Mouse (Mus musculus) limb, embryonic 10.5 days (tissue): Measurements from ENCODE around the gene Fam71e2. TPM values are rescaled to one million over a fixed set of nuclear protein-coding genes. Genes with fewer than 3 reads are reported as not detected.

ENCODE experiments used
- DNase-seq: peaks from one replicate; pipeline ENCODE4 v3.0.0-alpha.2; 2017; ENCODE audit warnings: low spot score
- H3K27ac ChIP-seq: fragments of 300-500 bp; sonication (generic); 2 replicates; pipeline ENCODE4 v1.5.1; 2016; ENCODE audit warnings: mild to moderate bottlenecking
- H3K27me3 ChIP-seq: fragments of 300-500 bp; sonication (generic); 2 replicates; pipeline ENCODE4 v1.6.1; 2016; ENCODE audit warnings: low read depth, mild to moderate bottlenecking; ENCODE audit not compliant: poor library complexity, severe bottlenecking
- H3K36me3 ChIP-seq: fragments of 300-500 bp; sonication (generic); 2 replicates; pipeline ENCODE4 v1.6.1; 2016; ENCODE audit warnings: mild to moderate bottlenecking, moderate library complexity
- H3K4me1 ChIP-seq: fragments of 300-500 bp; sonication (generic); 2 replicates; pipeline ENCODE4 v1.6.1; 2016
- H3K4me3 ChIP-seq: fragments of 300-500 bp; sonication (generic); 2 replicates; pipeline ENCODE4 v1.5.1; 2016; ENCODE audit warnings: mild to moderate bottlenecking, moderate library complexity
- H3K9me3 ChIP-seq: fragments of 300-500 bp; sonication (generic); replicated peaks from 2 replicates; pipeline ENCODE4 v1.6.1; 2016; ENCODE audit warnings: mild to moderate bottlenecking
- WGBS: fragments of 180-500 bp; shearing (Covaris S2); methylation state at CpG from one replicate; pipeline ENCODE4 v1.1.7; 2016; 5-methylcytosine and 5-hydroxymethylcytosine counted together
- polyA plus RNA-seq: library from polyadenylated mRNA; unstranded; fragments of >200 nt; fragmentation: Nextera tagmentation; extraction: Ambion mirVana; gene quantifications from 2 replicates; pipeline ENCODE4 v1.2.1, GENCODE M21; 2016

Fam71e2 gene
- polyA plus RNA-seq, 1 experiment from 2014 or later, result not detected

- peak overlapping the region; percentile 94; the same call in 1 of the 2 replicates for H3K27ac ChIP-seq
- 84% methylated on average over 21 of the region's 21 CpGs for WGBS
- no peaks in the 10 kb centered on the region for H3K9me3 ChIP-seq
- H3K4me3 ChIP-seq, result peak overlapping the region; percentile 84
- H3K4me1 ChIP-seq, result peaks cover 36% of the 10 kb centered on the region
- peaks cover 48% of the 10 kb centered on the region for H3K36me3 ChIP-seq
- DNase-seq, result no peak
- no peaks in the 10 kb centered on the region for H3K27me3 ChIP-seq
These were observed 29.2 kb downstream of the Fam71e2 start for GRCm38 (mm10) chr7:4741672-4742481.

GRCm38 (mm10) chr7:4741151-4741550 is 30.0 kb downstream of the Fam71e2 start:
- 8% methylated on average over 4 of the region's 4 CpGs for WGBS

GRCm38 (mm10) chr7:4740309-4740727 is 30.8 kb downstream of the Fam71e2 start:
- peaks cover 33% of the 10 kb centered on the region for H3K36me3 ChIP-seq
- peaks cover 31% of the 10 kb centered on the region for H3K4me1 ChIP-seq
- DNase-seq, result no peak
- peak overlapping the region; percentile 84 for H3K4me3 ChIP-seq
- WGBS, result under 1% methylated on average over 14 of the region's 14 CpGs
- no peaks in the 10 kb centered on the region for H3K27me3 ChIP-seq
- peak overlapping the region; percentile 94 for H3K27ac ChIP-seq
- no peaks in the 10 kb centered on the region for H3K9me3 ChIP-seq

More at GRCm38 (mm10) chr7:4741151-4741550, 30.0 kb downstream of the Fam71e2 start:
- DNase-seq, result peak; percentile 49
- Histone ChIP-seq H3K4me1 (peaks cover 32% of the 10 kb centered on the region), H3K27ac (peak overlapping the region; percentile 94), H3K27me3 (no peaks in the 10 kb centered on the region), H3K9me3 (no peaks in the 10 kb centered on the region), H3K4me3 (peak overlapping the region; percentile 84), H3K36me3 (peaks cover 41% of the 10 kb centered on the region)

GRCm38 (mm10) chr7:4739544-4740275 is 31.4 kb downstream of the Fam71e2 start, which contains the start of gene Kmt5c:
Kmt5c (plus strand) TSS chr7:4740115.
- WGBS, result under 1% methylated on average over 40 of the region's 44 CpGs

GRCm38 (mm10) chr7:4739041-4739543 is 32.0 kb downstream of the Fam71e2 start:
- Histone ChIP-seq H3K4me3 (peak overlapping the region; percentile 84), H3K36me3 (peaks cover 22% of the 10 kb centered on the region), H3K4me1 (peaks cover 31% of the 10 kb centered on the region), H3K9me3 (no peaks in the 10 kb centered on the region), H3K27ac (peak overlapping the region; percentile 72), H3K27me3 (no peaks in the 10 kb centered on the region)
- WGBS, result 52% methylated on average over 10 of the region's 10 CpGs
- no peak for DNase-seq

More at GRCm38 (mm10) chr7:4739544-4740275, 31.4 kb downstream of the Fam71e2 start, which contains the start of gene Kmt5c:
- Histone ChIP-seq H3K4me3 (peak within 1 kb of the TSS; percentile 84), H3K27ac (peak within 1 kb of the TSS; percentile 94), H3K4me1 (peaks cover 31% of the 10 kb centered on the region), H3K9me3 (no peaks in the 10 kb centered on the region), H3K27me3 (no peaks in the 10 kb centered on the region), H3K36me3 (peaks cover 29% of the 10 kb centered on the region)
- DNase-seq, result peak; percentile 90

GRCm38 (mm10) chr7:4732968-4733392 is 38.1 kb downstream of the Fam71e2 start:
- Histone ChIP-seq H3K9me3 (no peaks in the 10 kb centered on the region), H3K36me3 (no peaks in the 10 kb centered on the region), H3K4me3 (no peak overlapping the region), H3K27ac (no peak overlapping the region), H3K27me3 (no peaks in the 10 kb centered on the region), H3K4me1 (no peaks in the 10 kb centered on the region)
- no peak for DNase-seq
- WGBS, result 70% methylated on average over 6 of the region's 6 CpGs

GRCm38 (mm10) chr7:4731090-4731489 is 40.0 kb downstream of the Fam71e2 start:
- Histone ChIP-seq H3K9me3 (no peaks in the 10 kb centered on the region), H3K27ac (no peak overlapping the region), H3K4me3 (no peak overlapping the region), H3K27me3 (no peaks in the 10 kb centered on the region), H3K4me1 (no peaks in the 10 kb centered on the region), H3K36me3 (no peaks in the 10 kb centered on the region)
- WGBS, result 79% methylated on average over 5 of the region's 5 CpGs
- DNase-seq, result no peak

GRCm38 (mm10) chr7:4725169-4725568 is 45.9 kb downstream of the Fam71e2 start, which contains the start of gene Tmem150b:
Tmem150b (minus strand) TSS chr7:4725249.
- 81% methylated on average over 7 of the region's 7 CpGs for WGBS

GRCm38 (mm10) chr7:4724359-4724758 is 46.7 kb downstream of the Fam71e2 start:
- H3K27me3 ChIP-seq, result no peaks in the 10 kb centered on the region
- no peak overlapping the region for H3K4me3 ChIP-seq
- H3K4me1 ChIP-seq, result no peaks in the 10 kb centered on the region
- no peaks in the 10 kb centered on the region for H3K36me3 ChIP-seq
- H3K27ac ChIP-seq, result no peak overlapping the region
- DNase-seq, result no peak
- 73% methylated on average over 3 of the region's 3 CpGs for WGBS
- no peaks in the 10 kb centered on the region for H3K9me3 ChIP-seq

More at GRCm38 (mm10) chr7:4725169-4725568, 45.9 kb downstream of the Fam71e2 start, which contains the start of gene Tmem150b:
- H3K27me3 ChIP-seq, result no peaks in the 10 kb centered on the region
- DNase-seq, result no peak
- H3K4me1 ChIP-seq, result no peaks in the 10 kb centered on the region
- H3K36me3 ChIP-seq, result no peaks in the 10 kb centered on the region
- H3K27ac ChIP-seq, result no peak within 1 kb of the TSS
- H3K9me3 ChIP-seq, result no peaks in the 10 kb centered on the region
- 0 out of 2 replicates have a peak within 1 kb of the TSS, but pooled peaks have one; percentile 38 for H3K4me3 ChIP-seq

GRCm38 (mm10) chr7:4723508-4723907 is 47.6 kb downstream of the Fam71e2 start:
- DNase-seq, result no peak
- Histone ChIP-seq H3K9me3 (no peaks in the 10 kb centered on the region), H3K27me3 (no peaks in the 10 kb centered on the region), H3K36me3 (no peaks in the 10 kb centered on the region), H3K27ac (peak overlapping the region; percentile 8; the same call in 1 of the 2 replicates), H3K4me3 (peak overlapping the region; percentile 38), H3K4me1 (no peaks in the 10 kb centered on the region)
- 40% methylated on average over 12 of the region's 12 CpGs for WGBS

GRCm38 (mm10) chr7:4719276-4719675 is 51.8 kb downstream of the Fam71e2 start:
- H3K4me1 ChIP-seq, result no peaks in the 10 kb centered on the region
- no peaks in the 10 kb centered on the region for H3K9me3 ChIP-seq
- H3K27me3 ChIP-seq, result no peaks in the 10 kb centered on the region
- H3K27ac ChIP-seq, result no peak overlapping the region
- no peak overlapping the region for H3K4me3 ChIP-seq
- 96% methylated on average over 3 of the region's 3 CpGs for WGBS
- H3K36me3 ChIP-seq, result peaks cover 37% of the 10 kb centered on the region
- no peak for DNase-seq

- no peaks in the 10 kb centered on the region for H3K4me1 ChIP-seq
- H3K27me3 ChIP-seq, result no peaks in the 10 kb centered on the region
- 76% methylated on average over 6 of the region's 6 CpGs for WGBS
- no peak overlapping the region for H3K4me3 ChIP-seq
- H3K9me3 ChIP-seq, result no peaks in the 10 kb centered on the region
- no peak for DNase-seq
- H3K36me3 ChIP-seq, result peaks cover 60% of the 10 kb centered on the region
- H3K27ac ChIP-seq, result no peak overlapping the region
These were observed 54.1 kb downstream of the Fam71e2 start for GRCm38 (mm10) chr7:4716955-4717354.
